Mouse (Mus musculus): Measurements from ENCODE around the gene Clec2l.

GRCm38 (mm10) chr6:38626086-38626485 lies 36.8 kb upstream of the Clec2l start:
- no peak for TF ChIP-seq CTCF (IDR thresholded peaks at IDR 0.05; ENCODE audit: low read depth, low read length)
- TF ChIP-seq EP300 (IDR thresholded peaks at IDR 0.05; ENCODE audit: insufficient read depth, low read depth, low read length) = no peak
- no peak for TF ChIP-seq POLR2A (IDR thresholded peaks at IDR 0.05; ENCODE audit: insufficient read depth, low read length)

Data from ES-Bruce4 (cell line).